Mouse (Mus musculus): ENCODE results near the gene Dtnb. TPM values are rescaled to one million over a fixed set of nuclear protein-coding genes. Genes with fewer than 3 reads are reported as not detected.

Gene Dtnb
- polyA plus RNA-seq, 1 experiment from 2014 or later: 14.2 TPM

DNA sequence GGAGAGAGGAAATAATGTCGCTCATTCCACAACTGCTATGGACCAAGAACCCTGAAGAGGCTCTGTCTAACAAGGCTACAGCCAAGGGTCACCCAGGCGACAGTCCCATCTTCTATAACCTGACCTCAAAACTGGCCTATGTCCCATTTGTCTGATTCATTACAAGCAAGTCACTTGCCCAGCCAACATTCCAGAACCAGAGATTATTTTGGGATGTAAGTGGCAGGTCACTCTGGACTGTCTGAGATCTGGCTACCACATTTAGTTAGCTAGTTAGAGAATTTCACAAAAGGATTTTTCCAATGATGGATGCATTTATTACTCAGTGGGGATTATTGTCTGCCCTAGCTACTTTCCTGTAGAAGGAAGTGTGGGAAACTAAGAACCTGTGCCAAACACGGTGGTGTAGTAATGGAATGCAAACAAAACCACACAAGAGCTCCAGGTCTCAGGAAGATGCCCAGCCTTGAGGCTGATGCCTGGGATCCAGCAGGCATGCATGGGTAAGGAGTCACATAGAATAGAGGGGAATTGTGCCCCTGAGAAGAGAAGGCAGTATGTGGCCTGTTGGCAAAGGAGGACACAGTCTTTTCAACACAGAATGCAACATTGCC is 192.1 kb downstream of the Dtnb start:
- Histone ChIP-seq H3K4me1 (ENCODE audit: control insufficient read depth, insufficient read depth, low read length) (peaks cover 17% of the 10 kb centered on the region), H3K9me3 (replicated peaks; ENCODE audit: control insufficient read depth, low read length) (no peaks in the 10 kb centered on the region), H3K9ac (ENCODE audit: low read length) (no peak overlapping the region), H3K27ac (ENCODE audit: low read length) (peak overlapping the region; percentile 52), H3K27me3 (ENCODE audit: control insufficient read depth, insufficient read depth, low read length) (no peaks in the 10 kb centered on the region), H3K4me2 (ENCODE audit: low read depth, low read length) (no peak overlapping the region), H3K4me3 (ENCODE audit: low read length) (no peak overlapping the region), H3K36me3 (ENCODE audit: control insufficient read depth, insufficient read depth) (no peaks in the 10 kb centered on the region)
- WGBS: 50% methylated on average over 3 of the region's 3 CpGs
- peak; percentile 54; the same call in 1 of the 2 replicates for ATAC-seq (replicated peaks; ENCODE audit: extremely low read depth, insufficient read depth, low FRiP score)

GRCm38 (mm10) chr12:3767360-3767759 is 195.2 kb downstream of the Dtnb start:
- ATAC-seq (replicated peaks; ENCODE audit: extremely low read depth, insufficient read depth, low FRiP score): no peak
- Histone ChIP-seq H3K9me3 (replicated peaks; ENCODE audit: control insufficient read depth, low read length) (no peaks in the 10 kb centered on the region), H3K4me2 (ENCODE audit: low read depth, low read length) (no peak overlapping the region), H3K27me3 (ENCODE audit: control insufficient read depth, insufficient read depth, low read length) (no peaks in the 10 kb centered on the region), H3K27ac (ENCODE audit: low read length) (no peak overlapping the region), H3K4me1 (ENCODE audit: control insufficient read depth, insufficient read depth, low read length) (peaks cover 12% of the 10 kb centered on the region), H3K9ac (ENCODE audit: low read length) (no peak overlapping the region), H3K36me3 (ENCODE audit: control insufficient read depth, insufficient read depth) (no peaks in the 10 kb centered on the region), H3K4me3 (ENCODE audit: low read length) (no peak overlapping the region)
- 69% methylated on average over 8 of the region's 8 CpGs for WGBS

DNA sequence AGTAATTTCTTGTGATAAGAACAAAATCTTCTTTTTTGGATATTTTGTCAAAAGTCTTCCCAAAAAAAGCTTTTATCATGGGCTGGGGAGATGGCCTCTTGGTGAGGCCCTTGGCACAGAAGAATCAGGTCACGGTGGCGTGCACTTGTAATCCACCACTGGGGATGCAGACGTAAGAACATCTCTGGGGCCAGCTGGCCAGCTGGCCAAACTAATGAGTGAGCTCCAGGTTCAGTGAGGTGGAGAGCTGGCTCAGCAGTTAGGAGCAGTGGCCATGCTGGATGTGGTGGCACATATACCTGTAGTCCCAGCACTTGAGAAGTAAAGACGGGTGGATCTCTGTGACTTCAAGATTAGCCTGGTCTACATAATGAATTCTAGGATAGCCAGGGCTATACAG is 196.2 kb downstream of the Dtnb start:
- Histone ChIP-seq H3K4me2 (ENCODE audit: low read depth, low read length) (no peak overlapping the region), H3K9me3 (replicated peaks; ENCODE audit: control insufficient read depth, low read length) (no peaks in the 10 kb centered on the region), H3K27me3 (ENCODE audit: control insufficient read depth, insufficient read depth, low read length) (no peaks in the 10 kb centered on the region), H3K36me3 (ENCODE audit: control insufficient read depth, insufficient read depth) (no peaks in the 10 kb centered on the region), H3K4me3 (ENCODE audit: low read length) (no peak overlapping the region), H3K27ac (ENCODE audit: low read length) (no peak overlapping the region), H3K4me1 (ENCODE audit: control insufficient read depth, insufficient read depth, low read length) (peaks cover 10% of the 10 kb centered on the region), H3K9ac (ENCODE audit: low read length) (no peak overlapping the region)
- 93% methylated on average over 4 of the region's 4 CpGs for WGBS
- no peak for ATAC-seq (replicated peaks; ENCODE audit: extremely low read depth, insufficient read depth, low FRiP score)

DNA sequence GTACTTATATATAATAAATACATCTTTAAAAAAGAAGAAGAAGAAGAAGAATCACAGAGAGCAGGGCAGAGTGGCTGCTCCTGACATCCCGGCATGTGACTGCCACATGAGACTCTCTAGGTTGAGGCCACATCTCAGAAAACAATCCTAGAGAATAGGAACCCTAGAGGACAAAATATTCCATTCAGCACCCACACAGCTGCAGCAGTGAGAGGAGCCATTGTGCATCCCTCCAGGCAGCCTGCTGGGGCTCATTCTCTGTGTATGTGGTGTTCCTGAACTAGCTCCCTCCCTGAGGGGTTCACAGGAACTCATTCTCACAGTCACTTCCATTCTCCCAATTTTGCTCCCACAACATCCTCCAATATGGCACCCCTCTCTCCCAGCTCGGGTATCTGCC is 198.4 kb downstream of the Dtnb start:
- ATAC-seq (replicated peaks; ENCODE audit: extremely low read depth, insufficient read depth, low FRiP score): no peak
- no peak overlapping the region for H3K4me3 ChIP-seq (ENCODE audit: low read length)
- 83% methylated on average over 2 of the region's 2 CpGs for WGBS

DNA sequence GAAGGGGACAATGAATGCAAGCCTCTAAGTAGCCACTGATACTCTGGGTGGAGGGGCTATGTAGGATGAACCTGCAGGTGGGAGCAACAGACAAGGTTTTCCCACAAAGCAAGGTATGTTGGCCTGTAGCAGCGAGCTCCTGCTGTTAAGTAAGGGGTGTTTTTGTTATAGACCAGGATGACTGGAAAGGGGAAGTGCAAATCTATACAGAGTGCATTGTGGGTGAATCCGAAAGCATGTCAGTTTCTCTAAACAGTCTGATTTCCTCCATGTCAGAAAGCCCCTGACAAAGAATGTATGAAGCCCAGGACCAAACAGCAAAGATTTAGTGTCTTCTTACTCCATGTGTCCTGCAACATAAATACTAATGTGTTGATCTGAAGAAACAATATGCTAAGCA is 198.9 kb downstream of the Dtnb start:
- Histone ChIP-seq H3K27me3 (ENCODE audit: control insufficient read depth, insufficient read depth, low read length) (no peaks in the 10 kb centered on the region), H3K9ac (ENCODE audit: low read length) (no peak overlapping the region), H3K4me3 (ENCODE audit: low read length) (no peak overlapping the region), H3K9me3 (replicated peaks; ENCODE audit: control insufficient read depth, low read length) (no peaks in the 10 kb centered on the region), H3K4me1 (ENCODE audit: control insufficient read depth, insufficient read depth, low read length) (no peaks in the 10 kb centered on the region), H3K27ac (ENCODE audit: low read length) (no peak overlapping the region), H3K4me2 (ENCODE audit: low read depth, low read length) (no peak overlapping the region), H3K36me3 (ENCODE audit: control insufficient read depth, insufficient read depth) (no peaks in the 10 kb centered on the region)
- no peak for ATAC-seq (replicated peaks; ENCODE audit: extremely low read depth, insufficient read depth, low FRiP score)
- 91% methylated on average over 2 of the region's 2 CpGs for WGBS

More for the DNA sequence above, 198.4 kb downstream of the Dtnb start:
- no peaks in the 10 kb centered on the region for H3K9me3 ChIP-seq (replicated peaks; ENCODE audit: control insufficient read depth, low read length)
- no peak overlapping the region for H3K27ac ChIP-seq (ENCODE audit: low read length)
- H3K9ac ChIP-seq (ENCODE audit: low read length): no peak overlapping the region
- no peaks in the 10 kb centered on the region for H3K4me1 ChIP-seq (ENCODE audit: control insufficient read depth, insufficient read depth, low read length)
- no peaks in the 10 kb centered on the region for H3K36me3 ChIP-seq (ENCODE audit: control insufficient read depth, insufficient read depth)
- H3K27me3 ChIP-seq (ENCODE audit: control insufficient read depth, insufficient read depth, low read length): no peaks in the 10 kb centered on the region
- H3K4me2 ChIP-seq (ENCODE audit: low read depth, low read length): no peak overlapping the region

DNA sequence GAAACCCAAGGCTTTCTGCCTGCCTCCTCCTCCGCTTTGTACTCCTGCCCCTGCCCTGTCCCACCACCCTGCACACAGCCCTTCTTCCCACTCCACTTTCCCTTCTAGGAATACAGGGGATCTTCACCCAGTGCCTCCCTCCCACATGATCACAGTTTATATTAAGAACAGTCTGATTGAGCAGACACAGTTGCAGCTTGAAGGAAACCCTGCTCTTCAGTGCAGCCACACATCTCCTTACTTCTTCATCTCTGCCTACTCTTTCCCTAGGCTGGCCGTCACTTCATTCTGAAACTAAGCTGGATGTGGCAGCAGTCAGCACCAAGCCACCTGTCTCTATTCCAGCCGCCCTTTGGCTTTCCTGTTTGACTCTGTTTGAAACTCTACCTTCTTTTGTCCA is 201.5 kb downstream of the Dtnb start:
- 78% methylated on average over 3 of the region's 3 CpGs for WGBS
- no peak overlapping the region for H3K27ac ChIP-seq (ENCODE audit: low read length)
- no peak overlapping the region for H3K9ac ChIP-seq (ENCODE audit: low read length)
- H3K4me3 ChIP-seq (ENCODE audit: low read length): no peak overlapping the region
- no peaks in the 10 kb centered on the region for H3K9me3 ChIP-seq (replicated peaks; ENCODE audit: control insufficient read depth, low read length)
- H3K36me3 ChIP-seq (ENCODE audit: control insufficient read depth, insufficient read depth): no peaks in the 10 kb centered on the region
- H3K4me2 ChIP-seq (ENCODE audit: low read depth, low read length): no peak overlapping the region
- no peaks in the 10 kb centered on the region for H3K4me1 ChIP-seq (ENCODE audit: control insufficient read depth, insufficient read depth, low read length)
- ATAC-seq (replicated peaks; ENCODE audit: extremely low read depth, insufficient read depth, low FRiP score): no peak
- H3K27me3 ChIP-seq (ENCODE audit: control insufficient read depth, insufficient read depth, low read length): no peaks in the 10 kb centered on the region

DNA sequence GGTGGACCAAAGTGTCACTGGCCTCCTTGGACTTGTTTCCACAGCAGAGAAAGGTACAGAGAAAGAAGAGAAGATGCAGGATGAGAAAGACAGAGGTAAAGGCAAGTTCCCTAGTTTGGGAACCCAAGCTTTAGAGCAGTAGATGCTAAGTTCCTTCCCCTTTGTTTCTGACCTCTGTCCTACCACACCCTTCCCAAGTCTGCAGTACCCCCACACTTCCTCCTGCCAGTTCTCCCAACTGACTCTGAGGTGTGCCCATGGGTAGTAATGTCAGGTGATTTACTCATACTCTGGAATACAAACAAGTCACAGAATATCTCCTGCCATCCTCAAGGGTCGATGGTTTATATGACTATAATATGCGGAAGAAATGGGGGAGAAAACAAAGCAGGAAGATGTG is 203.8 kb downstream of the Dtnb start:
- no peaks in the 10 kb centered on the region for H3K36me3 ChIP-seq (ENCODE audit: control insufficient read depth, insufficient read depth)
- peaks cover 15% of the 10 kb centered on the region for H3K4me1 ChIP-seq (ENCODE audit: control insufficient read depth, insufficient read depth, low read length)
- no peak overlapping the region for H3K27ac ChIP-seq (ENCODE audit: low read length)
- WGBS: 93% methylated on average over 2 of the region's 2 CpGs
- no peaks in the 10 kb centered on the region for H3K9me3 ChIP-seq (replicated peaks; ENCODE audit: control insufficient read depth, low read length)
- no peak overlapping the region for H3K4me3 ChIP-seq (ENCODE audit: low read length)
- no peaks in the 10 kb centered on the region for H3K27me3 ChIP-seq (ENCODE audit: control insufficient read depth, insufficient read depth, low read length)
- no peak overlapping the region for H3K9ac ChIP-seq (ENCODE audit: low read length)
- no peak for ATAC-seq (replicated peaks; ENCODE audit: extremely low read depth, insufficient read depth, low FRiP score)
- no peak overlapping the region for H3K4me2 ChIP-seq (ENCODE audit: low read depth, low read length)

DNA sequence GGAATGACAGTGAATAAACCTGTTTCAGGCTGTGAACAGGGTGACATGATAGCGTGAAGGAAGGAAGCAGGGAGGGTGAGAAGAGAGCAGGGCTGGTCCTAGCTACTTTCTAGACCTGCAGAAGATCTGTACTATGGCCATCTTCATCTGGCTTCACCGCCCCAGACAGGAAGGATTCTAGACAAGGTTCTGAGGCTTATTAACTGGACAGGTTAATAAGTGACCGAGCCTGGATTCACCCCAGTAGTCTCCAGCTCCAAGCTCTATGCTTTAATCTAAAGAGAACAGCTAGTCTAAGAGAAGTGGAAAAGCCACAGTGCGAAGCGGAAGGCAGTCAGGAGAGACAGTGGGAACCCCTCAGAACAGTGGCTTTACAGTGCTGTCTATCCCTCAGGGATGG is 205.5 kb downstream of the Dtnb start:
- H3K9me3 ChIP-seq (replicated peaks; ENCODE audit: control insufficient read depth, low read length): no peaks in the 10 kb centered on the region
- H3K27ac ChIP-seq (ENCODE audit: low read length): no peak overlapping the region
- no peak overlapping the region for H3K4me3 ChIP-seq (ENCODE audit: low read length)
- H3K4me1 ChIP-seq (ENCODE audit: control insufficient read depth, insufficient read depth, low read length): peaks cover 27% of the 10 kb centered on the region
- no peak overlapping the region for H3K9ac ChIP-seq (ENCODE audit: low read length)
- H3K27me3 ChIP-seq (ENCODE audit: control insufficient read depth, insufficient read depth, low read length): no peaks in the 10 kb centered on the region
- 89% methylated on average over 5 of the region's 5 CpGs for WGBS
- H3K4me2 ChIP-seq (ENCODE audit: low read depth, low read length): no peak overlapping the region
- ATAC-seq (replicated peaks; ENCODE audit: extremely low read depth, insufficient read depth, low FRiP score): no peak
- H3K36me3 ChIP-seq (ENCODE audit: control insufficient read depth, insufficient read depth): no peaks in the 10 kb centered on the region

DNA sequence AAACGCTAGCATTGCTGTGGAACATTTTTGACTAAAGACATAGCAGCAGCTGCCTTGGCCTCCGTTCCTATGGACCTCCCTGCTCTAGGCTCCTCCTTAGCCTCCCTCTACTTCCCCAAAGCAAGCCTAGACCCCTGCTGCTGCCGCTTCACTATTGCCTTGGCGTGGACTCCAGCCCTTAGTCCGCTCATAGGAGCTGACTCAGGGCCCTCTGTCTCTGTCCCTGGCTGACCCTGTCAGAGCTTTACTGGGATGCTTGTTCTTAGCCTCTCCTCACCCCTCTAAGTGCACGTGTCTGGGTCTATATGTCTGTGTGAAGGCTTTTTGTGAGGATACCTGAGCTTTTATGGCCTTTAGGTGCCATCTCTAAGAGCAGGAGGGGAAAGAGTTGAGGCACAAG is 206.1 kb downstream of the Dtnb start:
- no peaks in the 10 kb centered on the region for H3K9me3 ChIP-seq (replicated peaks; ENCODE audit: control insufficient read depth, low read length)
- WGBS: 90% methylated on average over 6 of the region's 6 CpGs
- no peak overlapping the region for H3K4me3 ChIP-seq (ENCODE audit: low read length)
- H3K4me1 ChIP-seq (ENCODE audit: control insufficient read depth, insufficient read depth, low read length): peaks cover 27% of the 10 kb centered on the region
- no peak overlapping the region for H3K27ac ChIP-seq (ENCODE audit: low read length)
- no peaks in the 10 kb centered on the region for H3K36me3 ChIP-seq (ENCODE audit: control insufficient read depth, insufficient read depth)
- H3K27me3 ChIP-seq (ENCODE audit: control insufficient read depth, insufficient read depth, low read length): no peaks in the 10 kb centered on the region
- no peak for ATAC-seq (replicated peaks; ENCODE audit: extremely low read depth, insufficient read depth, low FRiP score)
- no peak overlapping the region for H3K4me2 ChIP-seq (ENCODE audit: low read depth, low read length)
- H3K9ac ChIP-seq (ENCODE audit: low read length): no peak overlapping the region
